Mouse (Mus musculus): ENCODE data around the gene Zdhhc8.

Zdhhc8 gene

GRCm38 (mm10) chr16:18195068-18195467, 39.9 kb downstream of the Zdhhc8 start:
- peak; percentile 29 for DNase-seq

GRCm38 (mm10) chr16:18194208-18194985, 40.5 kb downstream of the Zdhhc8 start:
- no peak for DNase-seq

GRCm38 (mm10) chr16:18191006-18191405, 43.9 kb downstream of the Zdhhc8 start:
- DNase-seq: peak; percentile 53

- DNase-seq: no peak
These were observed 47.7 kb downstream of the Zdhhc8 start for GRCm38 (mm10) chr16:18187221-18187620.

- no peak for DNase-seq
These were observed 48.1 kb downstream of the Zdhhc8 start for GRCm38 (mm10) chr16:18186798-18187197.

- DNase-seq: no peak
These were observed 49.1 kb downstream of the Zdhhc8 start for GRCm38 (mm10) chr16:18185715-18186449.

- DNase-seq: no peak
These were observed 52.2 kb downstream of the Zdhhc8 start for GRCm38 (mm10) chr16:18182766-18183165.

GRCm38 (mm10) chr16:18181398-18181797, 53.5 kb downstream of the Zdhhc8 start:
- DNase-seq: no peak

GRCm38 (mm10) chr16:18179591-18179990, 55.3 kb downstream of the Zdhhc8 start:
- no peak for DNase-seq

- peak; percentile 21 for DNase-seq
These were observed 58.2 kb downstream of the Zdhhc8 start for GRCm38 (mm10) chr16:18176758-18177157.

- DNase-seq: no peak
These were observed 59.0 kb downstream of the Zdhhc8 start for GRCm38 (mm10) chr16:18175817-18176541.

GRCm38 (mm10) chr16:18173788-18174187, 61.1 kb downstream of the Zdhhc8 start:
- DNase-seq: no peak

- no peak for DNase-seq
These were observed 61.7 kb downstream of the Zdhhc8 start for GRCm38 (mm10) chr16:18173231-18173630.

- peak; percentile 79 for DNase-seq
These were observed 62.6 kb downstream of the Zdhhc8 start for GRCm38 (mm10) chr16:18172266-18172855.

All from lung, postnatal 36 days (tissue).